Mouse (Mus musculus): Measurements from ENCODE around the gene Nos1.

DNA sequence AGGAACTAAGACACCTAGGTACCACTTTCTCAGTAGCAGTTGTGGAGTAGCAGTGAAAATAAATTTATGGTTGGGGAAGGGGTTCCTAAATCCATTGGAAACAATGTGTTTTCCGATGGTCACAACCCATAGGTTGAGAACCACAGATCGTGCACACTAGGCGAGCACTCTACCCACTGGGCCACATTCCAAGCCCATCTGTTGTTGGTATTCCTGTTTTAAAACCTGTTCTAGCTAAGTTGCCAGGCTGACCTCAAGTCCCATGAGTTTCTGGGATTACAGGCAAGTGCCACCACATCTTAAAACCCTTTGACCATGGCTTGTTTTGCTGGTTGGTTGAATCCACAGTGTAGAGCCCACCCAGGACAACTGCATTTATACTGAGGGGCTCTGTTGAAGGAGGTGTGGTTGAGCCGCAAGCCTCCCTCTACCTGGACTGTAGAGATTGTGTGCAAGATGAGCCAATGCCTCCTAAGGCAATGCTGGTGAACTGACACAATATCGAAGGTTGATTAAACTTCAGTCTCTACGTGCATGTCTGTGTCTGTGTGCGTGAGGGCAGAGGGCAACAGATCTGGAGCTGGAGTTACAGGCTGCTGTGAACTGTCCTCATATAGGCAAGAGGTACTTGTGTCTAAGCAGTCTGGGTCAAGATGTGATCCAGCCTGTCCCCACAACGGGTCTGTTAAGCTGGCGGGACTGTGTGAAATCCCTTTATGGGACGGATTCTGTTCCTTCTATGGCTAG is 189.0 kb downstream of the Nos1 start:
- TF ChIP-seq CTCF (IDR thresholded peaks at IDR 0.05; ENCODE audit: insufficient read depth, low read length), result no peak
- TF ChIP-seq POLR2A (IDR thresholded peaks at IDR 0.05; ENCODE audit: borderline replicate concordance, extremely low read depth, low read depth, low read length), result no peak

Data from lung, adult 2 months (tissue).